Comparison of ENCODE assay signal across 20 mouse cellular contexts in genomic region chr9:53768486-53768885, GRCm38 (mm10). TPM values are rescaled to one million over a fixed set of nuclear protein-coding genes. Genes with fewer than 3 reads are reported as not detected.
"Had no signal": no experiment of that assay in that cellular context is flagged by ENCODE, and none has a peak within 500 bp of the region (broad histone marks: within the 10 kb centered on the region; RNA-seq: fewer than 3 reads in every experiment).

No protein-coding gene starts in this region.

- H3K4me2 ChIP-seq: lung, embryonic 15.5 days; midbrain, embryonic 11.5 days; midbrain, embryonic 13.5 days; midbrain, embryonic 15.5 days; neural tube, embryonic 12.5 days had no signal

- H3K27ac ChIP-seq: lung, embryonic 15.5 days; macrophage; midbrain, embryonic 13.5 days; midbrain, embryonic 15.5 days; neural tube, embryonic 12.5 days had no signal

- H3K9ac ChIP-seq: liver, postnatal 0 days; lung, embryonic 15.5 days; midbrain, embryonic 13.5 days; midbrain, embryonic 15.5 days; neural tube, embryonic 12.5 days had no signal

- DNase-seq: liver, postnatal 0 days; lung, adult 2 months; lung, postnatal 14 days; lung, postnatal 36 days; retina, postnatal 1 day; right cerebral cortex, adult 18-20 months; right cerebral cortex, postnatal 25 days; right cerebral cortex, postnatal 4 days; spleen, adult 18-20 months; thymus, adult 2 months; thymus, postnatal 14 days; thymus, postnatal 36 days had no signal

- H3K4me3 ChIP-seq: lung, embryonic 15.5 days; megakaryocyte, embryonic 14.5 days; midbrain, embryonic 13.5 days; midbrain, embryonic 15.5 days; neural tube, embryonic 12.5 days had no signal

- H3K36me3 ChIP-seq: lung, embryonic 15.5 days; midbrain, embryonic 13.5 days; midbrain, embryonic 15.5 days; neural tube, embryonic 12.5 days had no signal

- H3K9me3 ChIP-seq: lung, embryonic 15.5 days; midbrain, embryonic 15.5 days had no signal

- ATAC-seq: liver, postnatal 0 days; lung, postnatal 0 days; midbrain, embryonic 13.5 days; midbrain, embryonic 15.5 days had no signal

RNA-seq across cellular contexts. Expression of gene Slc35f2, which starts 2.9 kb away (rescaled TPM):
- polyA plus RNA-seq: macrophage had no signal
